Mouse (Mus musculus) intestine, embryonic 16.5 days (tissue): Measurements from ENCODE around the gene Gm6401. TPM values are rescaled to one million over a fixed set of nuclear protein-coding genes. Genes with fewer than 3 reads are reported as not detected.
"Not testable (repeated sequence)": the region's sequence is repeated elsewhere in the genome, so short reads cannot be mapped to it uniquely, and the experiment has no call there.

ENCODE experiments used
- ATAC-seq: fragments of 200-750 bp; cut with Nextera tagmentation; 2 replicates; pipeline ENCODE4 v1.8.0; 2017; ENCODE audit warnings: moderate TSS enrichment, moderate library complexity
- H3K27ac ChIP-seq: fragments of 300-500 bp; sonication (generic); 2 replicates; pipeline ENCODE4 v1.5.1; 2014; ENCODE audit warnings: mild to moderate bottlenecking, low read length
- H3K27me3 ChIP-seq: fragments of 300-500 bp; sonication (generic); replicated peaks from 2 replicates; pipeline ENCODE4 v1.6.1; 2014; ENCODE audit warnings: low read length, control low read depth, mixed read lengths; ENCODE audit not compliant: control insufficient read depth, insufficient read depth
- H3K36me3 ChIP-seq: fragments of 300-500 bp; sonication (generic); 2 replicates; pipeline ENCODE4 v1.6.1; 2014; ENCODE audit warnings: low read length, control low read depth; ENCODE audit not compliant: control insufficient read depth, insufficient read depth
- H3K4me1 ChIP-seq: fragments of 300-500 bp; sonication (generic); 2 replicates; pipeline ENCODE4 v1.6.1; 2014; ENCODE audit warnings: low read length, control low read depth, mixed read lengths; ENCODE audit not compliant: control insufficient read depth, insufficient read depth
- H3K4me2 ChIP-seq: fragments of 300-500 bp; sonication (generic); 2 replicates; pipeline ENCODE4 v1.6.1; 2014; ENCODE audit warnings: low read depth, low read length, control low read depth
- H3K4me3 ChIP-seq: fragments of 300-500 bp; sonication (generic); 2 replicates; pipeline ENCODE4 v1.5.1; 2014; ENCODE audit warnings: mild to moderate bottlenecking, low read length
- H3K9ac ChIP-seq: fragments of 300-500 bp; sonication (generic); 2 replicates; pipeline ENCODE4 v1.6.1; 2014; ENCODE audit warnings: low read depth, low read length
- H3K9me3 ChIP-seq: fragments of 300-500 bp; sonication (generic); 2 replicates; pipeline ENCODE4 v1.6.1; 2016; ENCODE audit warnings: low read length, control low read depth; ENCODE audit not compliant: control insufficient read depth
- WGBS: fragments of 180-500 bp; shearing (Covaris S2); extraction: QIAGEN DNeasy Blood & Tissue Kit; methylation state at CpG from one replicate; pipeline ENCODE4 v1.1.7; 2014; 5-methylcytosine and 5-hydroxymethylcytosine counted together
- polyA plus RNA-seq: library from polyadenylated mRNA; unstranded; fragments of >200 nt; fragmentation: Nextera tagmentation; extraction: Ambion mirVana; gene quantifications from 2 replicates; pipeline ENCODE4 v1.2.1, GENCODE M21; 2015

Gm6401 gene
- polyA plus RNA-seq, result not detected in 2 replicates

DNA sequence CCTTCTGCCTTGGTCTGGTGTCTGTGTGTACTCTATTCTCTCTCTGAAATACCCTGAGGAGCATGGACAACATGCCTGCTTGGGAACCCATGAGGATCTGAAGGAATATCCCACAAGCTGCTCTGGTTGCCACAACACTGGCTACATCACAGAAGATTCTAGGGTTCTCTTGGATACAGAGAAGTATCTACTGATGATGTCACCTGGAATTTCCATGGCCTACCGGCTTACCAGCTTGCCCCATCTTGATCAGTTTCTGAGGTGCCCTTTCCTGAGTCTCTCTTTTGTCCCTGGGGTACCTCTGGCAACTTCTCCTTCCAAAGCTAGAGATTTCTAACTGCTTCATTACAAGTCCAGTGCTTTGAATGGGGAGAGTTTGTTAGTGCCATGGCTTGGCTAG is at the start of gene Gm6401:
TSS of gene Gm6401 (minus strand) at position 101 of the 400 bp plus-strand sequence.
- not testable (repeated sequence) for H3K4me1 ChIP-seq, H3K36me3 ChIP-seq, H3K4me2 ChIP-seq, ATAC-seq, H3K9me3 ChIP-seq, H3K4me3 ChIP-seq, H3K27me3 ChIP-seq, H3K27ac ChIP-seq, H3K9ac ChIP-seq
- WGBS, result 67% methylated on average over 1 of the region's 1 CpGs

GRCm38 (mm10) chr14:41983225-41983624 is 15.5 kb upstream of the Gm6401 start, which contains the start of gene Gm3543:
Gene Gm3543 (minus strand): TSS chr14:41983325.
- not testable (repeated sequence) for H3K9me3 ChIP-seq, H3K4me2 ChIP-seq, H3K4me3 ChIP-seq, ATAC-seq, H3K36me3 ChIP-seq, H3K27me3 ChIP-seq, H3K4me1 ChIP-seq, H3K9ac ChIP-seq, H3K27ac ChIP-seq
- WGBS, result no CpG with 5 or more reads among the region's 1 CpGs

DNA sequence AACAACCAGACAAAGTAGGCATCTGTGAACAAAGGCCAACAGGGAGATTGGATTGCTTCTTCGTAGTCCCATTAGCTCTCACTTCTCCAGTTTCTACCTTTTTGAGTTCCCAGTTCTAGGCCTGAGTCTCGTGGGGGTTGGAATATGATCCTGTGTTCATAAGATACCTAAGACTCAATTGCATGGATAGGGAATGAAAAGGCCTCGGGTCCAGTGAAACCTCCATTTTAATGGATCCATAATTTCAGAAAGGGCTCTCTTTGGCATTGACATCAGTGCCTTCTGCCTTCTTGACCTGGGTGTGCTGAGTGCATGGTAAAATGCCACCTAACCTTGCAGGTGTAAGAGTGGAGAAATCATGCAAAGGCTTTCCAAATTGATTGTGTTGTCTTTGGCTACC is 869 bp upstream of the Gm6401 start:
- not testable (repeated sequence) for ATAC-seq, H3K36me3 ChIP-seq, H3K27me3 ChIP-seq, H3K27ac ChIP-seq, H3K4me2 ChIP-seq, H3K4me3 ChIP-seq, H3K9me3 ChIP-seq, H3K4me1 ChIP-seq, H3K9ac ChIP-seq
- WGBS, result 61% methylated on average over 3 of the region's 3 CpGs

DNA sequence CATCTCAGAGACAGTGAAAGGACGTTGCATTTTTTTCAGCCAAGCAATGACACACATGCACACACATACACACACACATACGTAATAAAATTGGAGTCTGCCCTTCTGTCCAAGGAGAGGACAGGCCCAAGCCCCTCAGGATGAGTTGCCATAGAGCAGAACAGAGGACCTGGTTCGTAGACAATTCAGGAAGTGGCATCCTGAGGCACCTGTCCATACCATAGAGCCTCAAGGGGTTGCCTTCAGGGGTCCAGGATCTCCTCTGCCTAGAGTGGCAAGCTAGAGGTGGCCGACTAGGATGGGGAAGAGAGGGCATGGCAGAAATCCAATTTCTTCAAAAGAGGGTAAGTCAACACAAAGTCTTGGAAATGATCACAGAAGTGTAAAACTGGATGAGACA is 3.6 kb downstream of the Gm6401 start:
- 58% methylated on average over 4 of the region's 4 CpGs for WGBS
- H3K4me2 ChIP-seq, H3K4me1 ChIP-seq, ATAC-seq, H3K9ac ChIP-seq, H3K4me3 ChIP-seq, H3K27me3 ChIP-seq, H3K27ac ChIP-seq, H3K9me3 ChIP-seq, H3K36me3 ChIP-seq: not testable (repeated sequence)

- H3K4me3 ChIP-seq, H3K4me1 ChIP-seq, H3K36me3 ChIP-seq, H3K9ac ChIP-seq, H3K27ac ChIP-seq, H3K27me3 ChIP-seq, H3K9me3 ChIP-seq, ATAC-seq, H3K4me2 ChIP-seq: not testable (repeated sequence)
- 87% methylated on average over 1 of the region's 2 CpGs for WGBS
Measured at GRCm38 (mm10) chr14:41943695-41944094, 24.0 kb downstream of the Gm6401 start, which contains the start of gene 1700024B05Rik. Gene 1700024B05Rik (plus strand): TSS chr14:41943995.

- H3K9ac ChIP-seq, H3K4me1 ChIP-seq, ATAC-seq, H3K27ac ChIP-seq, H3K36me3 ChIP-seq, H3K4me2 ChIP-seq, H3K27me3 ChIP-seq, H3K4me3 ChIP-seq, H3K9me3 ChIP-seq: not testable (repeated sequence)
- no CpG with 5 or more reads among the region's 1 CpGs for WGBS
Measured at GRCm38 (mm10) chr14:41924649-41925048, 43.1 kb downstream of the Gm6401 start, which contains the start of gene 1700049E17Rik1. Gene 1700049E17Rik1 (plus strand): TSS chr14:41924949.

Other genes starting within 250 kb of the Gm6401 start
- gene Gm7929, start 217.3 kb downstream of the Gm6401 start, polyA plus RNA-seq, result not detected in 2 replicates
- not detected in 2 replicates for gene Gm47189, start 195.5 kb downstream of the Gm6401 start, polyA plus RNA-seq
- gene Gm7980, start 60.6 kb downstream of the Gm6401 start, polyA plus RNA-seq, result not detected in 2 replicates
- gene 1700049E17Rik1, start 43.0 kb downstream of the Gm6401 start, polyA plus RNA-seq, result not detected in 2 replicates
- not detected in 2 replicates for gene 1700024B05Rik, start 23.9 kb downstream of the Gm6401 start, polyA plus RNA-seq
- gene Gm3543, start 15.4 kb upstream of the Gm6401 start, polyA plus RNA-seq, result not detected in 2 replicates
- gene Gm7951, start 149.4 kb upstream of the Gm6401 start, polyA plus RNA-seq, result not detected in 2 replicates
- gene Gm17027, start 194.7 kb upstream of the Gm6401 start, polyA plus RNA-seq, result not detected in 2 replicates
- not detected in 2 replicates for gene Gm3573, start 222.9 kb upstream of the Gm6401 start, polyA plus RNA-seq